Mouse (Mus musculus): ENCODE data around the gene Kcnn1. TPM values are rescaled to one million over a fixed set of nuclear protein-coding genes. Genes with fewer than 3 reads are reported as not detected.
"Not testable (repeated sequence)": the region's sequence is repeated elsewhere in the genome, so short reads cannot be mapped to it uniquely, and the experiment has no call there.

Gene Kcnn1
- polyA plus RNA-seq, 1 experiment from 2014 or later = 2.8 TPM

GRCm38 (mm10) chr8:70823802-70824201 is 39.3 kb downstream of the Kcnn1 start:
- WGBS = 78% methylated on average over 7 of the region's 7 CpGs
- Histone ChIP-seq H3K36me3 (no peaks in the 10 kb centered on the region), H3K9me3 (replicated peaks) (peaks cover 5% of the 10 kb centered on the region), H3K27me3 (peaks cover 25% of the 10 kb centered on the region), H3K4me2 (no peak overlapping the region), H3K9ac (no peak overlapping the region), H3K4me3 (no peak overlapping the region), H3K4me1 (replicated peaks) (0 out of 2 replicates have a peak, but pooled peaks cover 10% of the 10 kb centered on the region), H3K27ac (no peak overlapping the region)
- no peak for ATAC-seq (replicated peaks; ENCODE audit: insufficient number of reproducible peaks, insufficient read depth, low FRiP score, low read depth)

GRCm38 (mm10) chr8:70822594-70822993 is 40.5 kb downstream of the Kcnn1 start:
- WGBS = 87% methylated on average over 3 of the region's 3 CpGs
- H3K4me2 ChIP-seq; H3K36me3 ChIP-seq; H3K9ac ChIP-seq; H3K27ac ChIP-seq; H3K4me3 ChIP-seq; ATAC-seq (replicated peaks; ENCODE audit: insufficient number of reproducible peaks, insufficient read depth, low FRiP score, low read depth); H3K4me1 ChIP-seq (replicated peaks): not testable (repeated sequence)
- H3K27me3 ChIP-seq = peaks cover 29% of the 10 kb centered on the region
- peaks cover 11% of the 10 kb centered on the region for H3K9me3 ChIP-seq (replicated peaks)

GRCm38 (mm10) chr8:70821992-70822391 is 41.1 kb downstream of the Kcnn1 start:
- no peak overlapping the region for H3K27ac ChIP-seq
- H3K9ac ChIP-seq = no peak overlapping the region
- no peak overlapping the region for H3K4me3 ChIP-seq
- H3K4me1 ChIP-seq (replicated peaks) = peaks cover 10% of the 10 kb centered on the region; the same call in 1 of the 2 replicates
- H3K36me3 ChIP-seq = no peaks in the 10 kb centered on the region
- peaks cover 32% of the 10 kb centered on the region for H3K27me3 ChIP-seq
- no peak for ATAC-seq (replicated peaks; ENCODE audit: insufficient number of reproducible peaks, insufficient read depth, low FRiP score, low read depth)
- H3K4me2 ChIP-seq = no peak overlapping the region
- peaks cover 11% of the 10 kb centered on the region for H3K9me3 ChIP-seq (replicated peaks)
- 34% methylated on average over 11 of the region's 11 CpGs for WGBS

GRCm38 (mm10) chr8:70821399-70821962 is 41.6 kb downstream of the Kcnn1 start:
- Histone ChIP-seq H3K9ac (no peak overlapping the region), H3K9me3 (replicated peaks) (peaks cover 11% of the 10 kb centered on the region), H3K27me3 (peaks cover 37% of the 10 kb centered on the region), H3K4me3 (no peak overlapping the region), H3K27ac (no peak overlapping the region), H3K36me3 (no peaks in the 10 kb centered on the region), H3K4me2 (no peak overlapping the region), H3K4me1 (replicated peaks) (peaks cover 14% of the 10 kb centered on the region; the same call in 1 of the 2 replicates)
- no peak for ATAC-seq (replicated peaks; ENCODE audit: insufficient number of reproducible peaks, insufficient read depth, low FRiP score, low read depth)
- WGBS = 14% methylated on average over 30 of the region's 30 CpGs

- ATAC-seq (replicated peaks; ENCODE audit: insufficient number of reproducible peaks, insufficient read depth, low FRiP score, low read depth) = peak; percentile 58
- H3K4me3 ChIP-seq = no peak overlapping the region
Observed at GRCm38 (mm10) chr8:70820101-70820935, 42.7 kb downstream of the Kcnn1 start.

GRCm38 (mm10) chr8:70816679-70817078 is 46.4 kb downstream of the Kcnn1 start:
- H3K9ac ChIP-seq = no peak overlapping the region

More at GRCm38 (mm10) chr8:70820101-70820935, 42.7 kb downstream of the Kcnn1 start:
- 7% methylated on average over 31 of the region's 31 CpGs for WGBS
- H3K36me3 ChIP-seq = no peaks in the 10 kb centered on the region
- peak overlapping the region; percentile 19; the same call in 1 of the 2 replicates for H3K4me2 ChIP-seq
- no peak overlapping the region for H3K27ac ChIP-seq
- H3K9ac ChIP-seq = no peak overlapping the region
- H3K4me1 ChIP-seq (replicated peaks) = peaks cover 14% of the 10 kb centered on the region; the same call in 1 of the 2 replicates
- H3K9me3 ChIP-seq (replicated peaks) = peaks cover 11% of the 10 kb centered on the region
- H3K27me3 ChIP-seq = peaks cover 48% of the 10 kb centered on the region

GRCm38 (mm10) chr8:70812885-70813284 is 50.2 kb downstream of the Kcnn1 start:
- no peak for ATAC-seq (replicated peaks; ENCODE audit: insufficient number of reproducible peaks, insufficient read depth, low FRiP score, low read depth)
- Histone ChIP-seq H3K4me3 (no peak overlapping the region), H3K27me3 (peaks cover 46% of the 10 kb centered on the region), H3K27ac (no peak overlapping the region), H3K4me2 (no peak overlapping the region), H3K9ac (no peak overlapping the region), H3K4me1 (replicated peaks) (peaks cover 5% of the 10 kb centered on the region; the same call in 1 of the 2 replicates), H3K9me3 (replicated peaks) (no peaks in the 10 kb centered on the region), H3K36me3 (no peaks in the 10 kb centered on the region)
- 57% methylated on average over 4 of the region's 4 CpGs for WGBS

More at GRCm38 (mm10) chr8:70816679-70817078, 46.4 kb downstream of the Kcnn1 start:
- Histone ChIP-seq H3K4me2 (peak overlapping the region; percentile 45), H3K4me3 (no peak overlapping the region), H3K36me3 (no peaks in the 10 kb centered on the region), H3K27me3 (peaks cover 62% of the 10 kb centered on the region), H3K9me3 (replicated peaks) (peaks cover 11% of the 10 kb centered on the region), H3K27ac (no peak overlapping the region), H3K4me1 (replicated peaks) (peaks cover 13% of the 10 kb centered on the region; the same call in 1 of the 2 replicates)
- WGBS = 10% methylated on average over 30 of the region's 30 CpGs
- ATAC-seq (replicated peaks; ENCODE audit: insufficient number of reproducible peaks, insufficient read depth, low FRiP score, low read depth) = no peak

- no peak overlapping the region for H3K9ac ChIP-seq
- no peak overlapping the region for H3K4me3 ChIP-seq
- H3K27me3 ChIP-seq = peaks cover 44% of the 10 kb centered on the region
- H3K36me3 ChIP-seq = no peaks in the 10 kb centered on the region
- H3K4me2 ChIP-seq = no peak overlapping the region
- H3K27ac ChIP-seq = no peak overlapping the region
- H3K9me3 ChIP-seq (replicated peaks) = no peaks in the 10 kb centered on the region
- peaks cover 5% of the 10 kb centered on the region; the same call in 1 of the 2 replicates for H3K4me1 ChIP-seq (replicated peaks)
- WGBS = 45% methylated on average over 4 of the region's 4 CpGs
- no peak for ATAC-seq (replicated peaks; ENCODE audit: insufficient number of reproducible peaks, insufficient read depth, low FRiP score, low read depth)
Observed at GRCm38 (mm10) chr8:70812055-70812454, 51.0 kb downstream of the Kcnn1 start.

GRCm38 (mm10) chr8:70810962-70811680 is 51.9 kb downstream of the Kcnn1 start:
- H3K27me3 ChIP-seq = peaks cover 35% of the 10 kb centered on the region
- H3K36me3 ChIP-seq = no peaks in the 10 kb centered on the region
- ATAC-seq (replicated peaks; ENCODE audit: insufficient number of reproducible peaks, insufficient read depth, low FRiP score, low read depth) = no peak
- no peak overlapping the region for H3K4me2 ChIP-seq
- H3K9ac ChIP-seq = no peak overlapping the region
- H3K27ac ChIP-seq = no peak overlapping the region
- 71% methylated on average over 20 of the region's 20 CpGs for WGBS
- no peaks in the 10 kb centered on the region for H3K9me3 ChIP-seq (replicated peaks)
- no peak overlapping the region for H3K4me3 ChIP-seq
- no peaks in the 10 kb centered on the region for H3K4me1 ChIP-seq (replicated peaks)

GRCm38 (mm10) chr8:70808955-70809701 is 53.9 kb downstream of the Kcnn1 start:
- Histone ChIP-seq H3K4me1 (replicated peaks) (peaks cover 7% of the 10 kb centered on the region), H3K27me3 (peaks cover 32% of the 10 kb centered on the region), H3K9me3 (replicated peaks) (no peaks in the 10 kb centered on the region), H3K9ac (no peak overlapping the region), H3K27ac (no peak overlapping the region), H3K4me2 (peak overlapping the region; percentile 3; the same call in 1 of the 2 replicates), H3K36me3 (no peaks in the 10 kb centered on the region), H3K4me3 (no peak overlapping the region)
- 70% methylated on average over 8 of the region's 8 CpGs for whole genome bisulfite sequencing
- no peak for ATAC-seq (replicated peaks; ENCODE audit: insufficient number of reproducible peaks, insufficient read depth, low FRiP score, low read depth)
